In genomic region chr6:77979241-77979961, GRCm38 (mm10) we compare ENCODE assay signal across 9 mouse cellular contexts. TPM values are rescaled to one million over a fixed set of nuclear protein-coding genes. Genes with fewer than 3 reads are reported as not detected.
DNase-seq lines count a peak whose midpoint lies in the region; ATAC-seq and TF ChIP-seq lines count a peak whose summit lies in the region.
"Had no signal": no experiment of that assay in that cellular context is flagged by ENCODE, and none has a peak within 500 bp of the region (broad histone marks: within the 10 kb centered on the region; RNA-seq: fewer than 3 reads in every experiment).

Gene Ctnna2 (minus strand): TSS chr6:77979699.

- intact Hi-C loops in heart, postnatal 25 days (cut with DNase I), result no loop called here

- WGBS in forebrain, embryonic 14.5 days, result under 1% methylated on average over 46 of the region's 58 CpGs
- 2% methylated on average over 55 of the region's 58 CpGs for WGBS in liver, embryonic 13.5 days (ENCODE audit: insufficient replicate concordance)
- WGBS in olfactory bulb, adult 2 months, result 0% methylated on average over 58 of the region's 58 CpGs

- peaks cover 13% of the 10 kb centered on the region; the same call in 1 of the 2 replicates for H3K4me1 ChIP-seq in E14TG2a.4 (replicated peaks; ENCODE audit: low read depth, low read length)
- peaks cover 24% of the 10 kb centered on the region for H3K4me1 ChIP-seq in forebrain, embryonic 14.5 days (ENCODE audit: control insufficient read depth, insufficient read depth, low read length)
- no peaks in the 10 kb centered on the region for H3K4me1 ChIP-seq in liver, embryonic 13.5 days (replicated peaks)
- no peaks in the 10 kb centered on the region for H3K4me1 ChIP-seq in olfactory bulb, adult 2 months (ENCODE audit: control insufficient read depth, insufficient read depth, low read length)

- H3K36me3 ChIP-seq in E14TG2a.4 (ENCODE audit: insufficient read depth, low read length), result no peaks in the 10 kb centered on the region
- no peaks in the 10 kb centered on the region for H3K36me3 ChIP-seq in forebrain, embryonic 14.5 days (ENCODE audit: control insufficient read depth, insufficient read depth, low read length)
- no peaks in the 10 kb centered on the region for H3K36me3 ChIP-seq in liver, embryonic 13.5 days

- H3K4me3 ChIP-seq in E14TG2a.4 (replicated peaks; ENCODE audit: low read length), result peak within 1 kb of the TSS; percentile 80
- peak within 1 kb of the TSS; percentile 57 for H3K4me3 ChIP-seq in forebrain, embryonic 14.5 days (ENCODE audit: low read depth, low read length)
- H3K4me3 ChIP-seq in liver, embryonic 13.5 days (replicated peaks), result peak within 1 kb of the TSS; percentile 45
- H3K4me3 ChIP-seq in olfactory bulb, adult 2 months (ENCODE audit: insufficient read depth, low read depth, low read length), result peak within 1 kb of the TSS; percentile 74

- H3K9me3 ChIP-seq in E14TG2a.4 (ENCODE audit: low read length), result no peaks in the 10 kb centered on the region
- no peaks in the 10 kb centered on the region for H3K9me3 ChIP-seq in forebrain, embryonic 14.5 days (replicated peaks; ENCODE audit: control insufficient read depth, low read length)
- H3K9me3 ChIP-seq in liver, embryonic 13.5 days (replicated peaks), result no peaks in the 10 kb centered on the region

- H3K27ac ChIP-seq in forebrain, embryonic 14.5 days (ENCODE audit: low read depth, low read length), result peak within 1 kb of the TSS; percentile 97
- no peak within 1 kb of the TSS for H3K27ac ChIP-seq in liver, embryonic 13.5 days
- H3K27ac ChIP-seq in olfactory bulb, adult 2 months (ENCODE audit: insufficient read depth, low read depth, low read length), result peak within 1 kb of the TSS; percentile 63

- TF ChIP-seq POLR2A in olfactory bulb, adult 2 months (IDR thresholded peaks at IDR 0.05; ENCODE audit: insufficient read depth, low read depth, low read length), result no peak

- peak; percentile 96 for ATAC-seq in forebrain, embryonic 14.5 days
- peak; percentile 59; the same call in 1 of the 2 replicates for ATAC-seq in liver, embryonic 13.5 days (ENCODE audit: low read depth)

- H3K9ac ChIP-seq in forebrain, embryonic 14.5 days (ENCODE audit: low read length), result peak within 1 kb of the TSS; percentile 72
- H3K9ac ChIP-seq in liver, embryonic 13.5 days, result no peak within 1 kb of the TSS

- peak within 1 kb of the TSS; percentile 58 for H3K4me2 ChIP-seq in forebrain, embryonic 14.5 days (ENCODE audit: low read length)
- H3K4me2 ChIP-seq in liver, embryonic 13.5 days, result peak within 1 kb of the TSS; percentile 60

- H3K27me3 ChIP-seq in E14TG2a.4 (ENCODE audit: insufficient read depth, low read length), result peaks cover 24% of the 10 kb centered on the region
- H3K27me3 ChIP-seq in forebrain, embryonic 14.5 days (replicated peaks; ENCODE audit: control insufficient read depth, insufficient read depth, low read length), result no peaks in the 10 kb centered on the region
- no peaks in the 10 kb centered on the region for H3K27me3 ChIP-seq in liver, embryonic 13.5 days

- no peak for TF ChIP-seq CTCF in E14TG2a.4 (conservative IDR thresholded peaks at IDR 0.05; ENCODE audit: low read length)
- 0 out of 2 replicates have a peak, but pooled peaks have one; percentile 19 for TF ChIP-seq CTCF in olfactory bulb, adult 2 months (IDR thresholded peaks at IDR 0.05; ENCODE audit: insufficient read depth, low read depth, low read length)

- DNase-seq in cerebellum, adult 11 months, result peak; percentile 99
- DNase-seq in forebrain, embryonic 14.5 days (ENCODE audit: low spot score), result peak; percentile 98
- DNase-seq in heart, postnatal 25 days (ENCODE audit: low spot score), result peak; percentile 2
- DNase-seq in kidney, postnatal 4 days, result peak; percentile 75 to 82
- peak; percentile 2 for DNase-seq in liver, embryonic 13.5 days
- peak; percentile 2 for DNase-seq in thymus, postnatal 25 days

RNA-seq across cellular contexts. Expression of gene Ctnna2, which starts in this region (rescaled TPM):
- 89.0 and 99.8 TPM in 2 replicates for polyA plus RNA-seq in forebrain, embryonic 14.5 days (2014; fragmentation: Nextera tagmentation; extraction: Ambion mirVana)
- total RNA-seq in heart, postnatal 25 days (2021), result not detected
- 0.27 and 0.30 TPM in 2 replicates for polyA plus RNA-seq in liver, embryonic 13.5 days (2015; fragmentation: Nextera tagmentation; extraction: Ambion mirVana)
- not detected in 2 replicates for polyA plus RNA-seq in olfactory bulb, adult 2 months (2012; ENCODE audit: insufficient read depth, insufficient read length, low replicate concordance, missing spikeins)
- polyA plus RNA-seq: C2C12 had no signal

Comparison
In these comparisons a context has a peak if more than half of its experiments do, and no peak if none do; other contexts are left out.
1. Peak in DNase-seq in heart, postnatal 25 days; RNA of the gene not detected or under 1 TPM.
2. Peak in DNase-seq, ATAC-seq, H3K4me3 ChIP-seq and H3K4me2 ChIP-seq in liver, embryonic 13.5 days; RNA of the gene not detected or under 1 TPM.
3. DNase-seq: peak in every context shown above with its lines; median percentile 99 in cerebellum, adult 11 months; 98 in forebrain, embryonic 14.5 days; 78 in kidney, postnatal 4 days; 2 in heart, postnatal 25 days; 2 in liver, embryonic 13.5 days; 2 in thymus, postnatal 25 days.